Mouse (Mus musculus): ENCODE data around the gene Myo18a. TPM values are rescaled to one million over a fixed set of nuclear protein-coding genes. Genes with fewer than 3 reads are reported as not detected.

Gene Myo18a
- total RNA-seq, 1 experiment from 2014 or later: 133 TPM

DNA sequence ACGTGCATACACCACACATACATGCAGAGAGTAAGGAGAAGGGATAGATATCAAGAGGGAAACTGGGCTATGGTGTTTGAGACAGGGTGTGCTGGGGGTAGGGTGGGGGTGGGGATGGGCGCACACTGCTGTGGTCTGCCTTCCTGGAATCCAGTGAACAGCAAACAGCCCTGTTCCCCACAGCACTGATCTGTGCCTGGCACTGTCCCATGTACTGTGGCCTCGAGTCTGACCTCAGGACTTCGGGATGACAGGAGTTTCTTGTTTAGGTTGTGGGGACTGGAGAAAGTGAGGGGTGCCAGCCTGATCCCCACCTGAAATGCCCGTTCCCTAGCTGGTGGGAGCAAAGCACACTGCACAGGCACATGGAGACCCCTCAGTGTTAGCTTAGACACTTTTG is 24.7 kb downstream of the Myo18a start, which contains the start of gene Gm10277:
Gm10277 (minus strand) TSS at position 41 of the 400 bp plus-strand sequence.
- ATAC-seq (replicated peaks in 1 of 2; ENCODE audit: insufficient read depth in 1 of 2, low FRiP score in 2 of 2, low TSS enrichment in 1 of 2, low read depth in 1 of 2, poor library complexity in 2 of 2, severe bottlenecking in 2 of 2): no peak

DNA sequence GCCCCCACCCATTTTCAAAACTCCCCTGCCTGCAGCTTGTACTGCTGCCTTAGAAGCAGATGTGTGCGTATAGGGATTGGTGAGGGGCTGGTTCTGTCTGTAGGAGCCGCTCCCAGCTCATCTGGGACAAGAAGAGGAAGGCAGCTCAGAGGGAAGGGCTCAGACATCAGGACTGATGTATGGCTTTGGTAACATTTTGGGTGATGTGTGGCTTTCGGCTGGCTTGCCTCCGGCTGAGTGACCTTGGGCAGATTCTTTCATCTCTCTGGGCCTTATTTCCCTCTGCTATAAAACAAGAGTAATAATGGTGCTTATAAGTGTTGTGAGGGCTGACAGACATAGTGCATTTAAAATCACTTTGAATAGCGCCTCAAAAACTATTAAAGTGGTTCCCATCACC is 26.5 kb downstream of the Myo18a start:
- no peak for ATAC-seq (replicated peaks in 1 of 2; ENCODE audit: insufficient read depth in 1 of 2, low FRiP score in 2 of 2, low TSS enrichment in 1 of 2, low read depth in 1 of 2, poor library complexity in 2 of 2, severe bottlenecking in 2 of 2)

DNA sequence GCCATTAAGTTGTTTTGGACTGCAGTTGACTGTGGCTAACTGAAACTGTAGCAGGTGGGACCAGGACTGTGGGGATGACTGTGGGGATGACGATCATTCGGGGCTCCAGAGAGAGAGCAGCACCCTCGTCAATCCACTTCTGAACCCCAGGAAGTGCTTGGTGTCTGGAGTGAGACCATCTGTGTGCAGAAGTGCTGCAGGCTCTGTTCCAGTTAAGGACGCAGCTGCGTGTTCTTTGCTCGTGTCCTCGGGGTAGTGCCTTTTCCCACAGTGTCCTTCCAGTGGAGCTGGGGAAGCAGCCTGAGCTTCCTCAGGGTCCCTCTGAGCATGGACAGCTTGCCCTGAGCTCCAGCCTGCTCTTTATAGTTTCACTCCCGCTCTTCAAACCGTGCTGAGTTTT is 27.2 kb downstream of the Myo18a start:
- no peak for ATAC-seq (replicated peaks in 1 of 2; ENCODE audit: insufficient read depth in 1 of 2, low FRiP score in 2 of 2, low TSS enrichment in 1 of 2, low read depth in 1 of 2, poor library complexity in 2 of 2, severe bottlenecking in 2 of 2)

DNA sequence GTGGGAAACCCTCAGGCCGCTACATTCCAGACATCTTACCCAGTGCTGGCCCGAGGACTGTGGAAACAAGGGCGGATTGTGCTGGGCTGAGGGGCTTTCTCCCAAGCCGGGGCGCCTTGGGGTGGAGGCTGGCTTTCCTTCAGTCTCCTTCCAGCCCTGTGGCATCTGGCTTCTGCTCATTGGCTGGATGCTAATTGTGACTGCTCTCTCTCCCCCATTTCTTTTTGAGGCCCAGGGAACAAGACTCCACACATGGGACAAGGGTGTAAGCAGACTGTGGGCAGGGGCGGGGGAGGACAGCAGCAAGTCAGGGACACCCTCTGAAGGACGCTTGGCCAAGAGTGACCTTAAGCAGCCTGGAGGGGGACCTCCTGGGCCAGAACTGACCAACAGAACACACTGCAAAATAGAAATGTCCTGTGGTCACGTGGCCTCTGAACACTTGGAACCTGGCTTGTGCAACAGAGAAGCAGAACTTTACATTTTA is 28.2 kb downstream of the Myo18a start:
- ATAC-seq (replicated peaks in 1 of 2; ENCODE audit: insufficient read depth in 1 of 2, low FRiP score in 2 of 2, low TSS enrichment in 1 of 2, low read depth in 1 of 2, poor library complexity in 2 of 2, severe bottlenecking in 2 of 2): no peak

DNA sequence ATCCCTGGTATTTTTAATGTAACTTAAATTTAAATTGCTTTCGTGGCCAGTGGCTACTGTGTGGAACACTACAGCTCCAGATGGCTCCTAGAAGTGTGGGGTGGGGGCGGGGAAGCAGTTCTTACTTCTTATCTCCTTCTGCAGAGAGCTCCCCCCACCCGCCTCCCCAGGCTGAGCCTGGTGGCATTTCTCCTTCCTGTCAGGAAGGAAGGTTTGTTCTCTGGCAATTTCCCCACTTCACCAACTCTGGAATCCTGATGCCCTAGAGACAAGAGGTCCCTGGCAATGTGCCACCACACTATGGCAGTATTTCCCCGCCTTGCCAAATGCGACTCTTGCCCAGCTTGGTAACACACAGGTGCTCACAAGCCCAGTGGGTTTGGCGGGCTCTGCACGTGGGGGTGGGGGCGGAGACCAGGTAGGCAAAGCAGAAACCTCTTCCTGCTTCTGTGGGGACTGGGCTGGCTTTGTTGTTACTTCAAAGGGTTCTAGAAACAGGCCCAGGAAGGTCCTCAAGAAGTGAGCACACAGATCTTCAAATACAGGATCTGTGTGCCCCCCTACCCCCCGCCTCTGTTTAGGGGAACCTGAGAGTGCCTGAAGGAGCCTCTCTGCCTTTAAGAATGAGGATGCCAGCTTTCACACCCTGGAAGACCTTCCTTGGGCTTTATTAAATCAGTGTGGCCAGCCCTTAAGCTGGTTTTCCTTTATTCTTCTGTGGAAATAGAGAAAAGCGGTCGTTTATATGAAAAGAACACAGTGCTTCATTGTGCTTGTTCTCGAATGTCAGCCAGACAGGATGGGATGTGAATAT is 28.9 kb downstream of the Myo18a start:
- peak; percentile 12 to 30 for ATAC-seq (replicated peaks in 1 of 2; ENCODE audit: insufficient read depth in 1 of 2, low FRiP score in 2 of 2, low TSS enrichment in 1 of 2, low read depth in 1 of 2, poor library complexity in 2 of 2, severe bottlenecking in 2 of 2)

DNA sequence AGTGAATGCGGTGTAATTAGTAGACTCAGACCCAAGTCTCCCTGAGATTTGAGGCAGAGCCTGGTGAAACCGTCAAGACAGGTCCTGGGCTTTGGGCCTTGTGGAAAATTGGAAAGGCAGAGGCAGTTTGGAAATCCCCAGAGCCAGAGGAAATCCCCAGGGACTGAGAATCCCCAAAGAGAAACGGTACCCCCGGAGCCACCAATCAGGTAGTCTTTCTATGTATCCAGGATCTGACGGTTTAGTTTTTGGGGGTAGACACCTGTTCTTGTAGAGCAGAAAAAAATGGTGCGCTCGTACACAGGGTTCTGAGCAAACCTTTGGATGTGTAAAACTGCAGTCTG is 29.5 kb downstream of the Myo18a start:
- ATAC-seq (replicated peaks in 1 of 2; ENCODE audit: insufficient read depth in 1 of 2, low FRiP score in 2 of 2, low TSS enrichment in 1 of 2, low read depth in 1 of 2, poor library complexity in 2 of 2, severe bottlenecking in 2 of 2): no peak

DNA sequence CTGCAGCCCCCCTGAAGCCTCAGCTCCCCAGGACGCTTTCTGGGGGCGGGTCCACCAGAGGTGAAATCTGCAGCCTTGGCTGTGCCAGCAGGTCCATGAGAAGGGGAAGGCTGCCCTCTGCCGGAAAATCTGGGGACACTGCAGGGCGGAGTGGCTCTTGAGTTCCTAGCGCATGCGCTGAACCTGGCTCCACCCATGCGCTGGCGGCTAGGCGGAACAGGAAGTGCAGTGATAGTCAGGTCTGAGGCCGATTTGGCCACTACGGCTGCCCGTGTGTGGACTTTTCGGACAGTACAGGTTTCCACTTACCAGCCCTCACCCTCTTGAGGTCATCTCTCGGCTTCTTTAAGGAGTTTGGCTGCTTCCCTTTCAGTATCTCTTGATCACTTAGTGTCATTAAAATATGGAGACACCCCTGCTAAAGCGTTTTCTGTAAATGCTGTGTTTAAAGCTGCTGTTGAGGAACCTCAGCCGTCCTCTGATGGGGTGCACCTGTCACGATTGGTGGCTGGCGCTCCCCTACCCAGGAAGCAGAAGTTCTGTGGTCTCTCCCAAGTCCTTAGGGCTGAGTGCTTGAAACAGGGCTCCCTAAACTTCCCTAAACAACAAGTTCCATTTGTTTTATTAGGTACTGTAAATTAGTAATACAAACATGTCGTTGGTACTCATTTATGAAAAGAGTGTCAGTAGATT is 30.3 kb downstream of the Myo18a start:
- peak; percentile 85 to 90 for ATAC-seq (replicated peaks in 1 of 2; ENCODE audit: insufficient read depth in 1 of 2, low FRiP score in 2 of 2, low TSS enrichment in 1 of 2, low read depth in 1 of 2, poor library complexity in 2 of 2, severe bottlenecking in 2 of 2)

DNA sequence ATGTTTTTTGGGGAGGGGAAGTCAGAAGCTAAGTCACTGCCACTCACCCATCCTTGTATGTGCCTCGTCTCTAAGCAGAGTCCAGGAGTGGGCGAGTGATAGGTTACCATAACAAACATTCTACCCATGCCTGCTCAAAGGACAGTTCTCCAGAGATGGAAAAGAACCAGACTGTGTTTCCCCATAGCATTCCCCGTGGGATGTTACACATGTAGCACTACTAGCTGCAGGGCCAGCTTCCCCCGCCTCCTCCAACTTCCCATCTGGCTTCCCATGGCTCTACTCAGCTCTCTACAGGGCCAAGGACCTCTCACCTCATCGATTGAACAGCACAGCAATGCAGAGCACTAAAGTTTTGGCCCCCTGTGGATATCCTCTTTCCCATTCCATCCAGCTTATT is 32.2 kb downstream of the Myo18a start:
- no peak for ATAC-seq (replicated peaks in 1 of 2; ENCODE audit: insufficient read depth in 1 of 2, low FRiP score in 2 of 2, low TSS enrichment in 1 of 2, low read depth in 1 of 2, poor library complexity in 2 of 2, severe bottlenecking in 2 of 2)

DNA sequence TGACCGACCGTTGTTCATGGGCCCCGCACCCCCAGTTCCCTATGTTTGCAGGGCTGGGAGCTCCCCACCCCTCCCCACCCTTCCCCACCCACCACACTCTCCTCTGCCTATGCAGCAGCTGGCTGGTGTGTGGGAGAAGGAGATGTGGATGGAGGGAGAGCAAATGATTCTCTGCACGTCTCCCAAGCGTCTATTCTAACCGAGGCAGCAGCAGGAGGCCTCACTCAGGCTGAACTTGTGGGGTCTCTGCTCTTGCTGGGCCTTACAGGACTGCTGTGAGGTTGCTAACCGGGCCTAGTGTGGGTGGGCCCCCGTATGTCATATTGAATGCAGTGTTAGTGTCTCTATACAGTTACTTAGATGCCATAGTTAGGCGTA is 37.4 kb downstream of the Myo18a start:
- ATAC-seq (replicated peaks in 1 of 2; ENCODE audit: insufficient read depth in 1 of 2, low FRiP score in 2 of 2, low TSS enrichment in 1 of 2, low read depth in 1 of 2, poor library complexity in 2 of 2, severe bottlenecking in 2 of 2): no peak

DNA sequence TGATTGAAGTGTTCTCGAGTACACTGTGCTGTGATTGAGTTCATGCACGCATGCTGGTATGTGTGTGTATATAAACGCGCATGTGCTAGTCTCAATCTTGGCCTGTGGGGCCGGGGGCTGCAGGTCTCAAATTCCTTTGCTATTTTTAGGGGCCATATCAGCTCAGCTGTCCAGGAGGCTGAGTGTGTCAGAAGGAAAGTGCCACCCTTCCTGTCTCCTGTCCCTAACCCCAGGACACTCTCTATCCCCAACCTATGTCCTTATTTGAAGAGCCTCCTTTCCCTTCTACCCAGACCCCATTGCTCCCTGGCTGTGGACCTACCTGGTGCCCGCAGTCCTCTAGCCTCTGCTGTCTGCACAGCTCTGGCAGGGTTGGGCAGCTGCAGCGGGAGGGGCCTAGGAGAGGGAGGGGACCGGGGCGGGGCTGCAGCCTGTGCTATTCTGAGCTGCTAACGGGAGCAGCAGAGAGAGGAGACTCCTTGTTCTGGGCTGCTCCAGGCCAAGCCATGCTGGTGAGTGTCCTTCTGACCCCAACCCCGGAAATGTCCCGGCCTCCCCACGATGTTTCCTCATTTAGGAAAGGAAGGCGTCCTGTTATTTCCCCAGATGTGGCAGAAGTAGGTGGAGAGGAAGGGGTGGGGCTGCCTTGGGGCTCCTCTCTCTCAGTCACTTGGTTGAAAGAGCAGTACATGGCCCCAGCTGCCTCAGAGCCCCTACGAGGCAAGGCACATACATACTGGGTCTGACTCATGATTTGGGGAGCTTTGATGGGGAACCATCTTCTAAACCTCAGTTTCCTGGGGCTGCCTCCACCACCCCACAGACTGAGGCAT is 38.0 kb downstream of the Myo18a start:
- ATAC-seq (replicated peaks in 1 of 2; ENCODE audit: insufficient read depth in 1 of 2, low FRiP score in 2 of 2, low TSS enrichment in 1 of 2, low read depth in 1 of 2, poor library complexity in 2 of 2, severe bottlenecking in 2 of 2): peak; percentile 54 to 67

DNA sequence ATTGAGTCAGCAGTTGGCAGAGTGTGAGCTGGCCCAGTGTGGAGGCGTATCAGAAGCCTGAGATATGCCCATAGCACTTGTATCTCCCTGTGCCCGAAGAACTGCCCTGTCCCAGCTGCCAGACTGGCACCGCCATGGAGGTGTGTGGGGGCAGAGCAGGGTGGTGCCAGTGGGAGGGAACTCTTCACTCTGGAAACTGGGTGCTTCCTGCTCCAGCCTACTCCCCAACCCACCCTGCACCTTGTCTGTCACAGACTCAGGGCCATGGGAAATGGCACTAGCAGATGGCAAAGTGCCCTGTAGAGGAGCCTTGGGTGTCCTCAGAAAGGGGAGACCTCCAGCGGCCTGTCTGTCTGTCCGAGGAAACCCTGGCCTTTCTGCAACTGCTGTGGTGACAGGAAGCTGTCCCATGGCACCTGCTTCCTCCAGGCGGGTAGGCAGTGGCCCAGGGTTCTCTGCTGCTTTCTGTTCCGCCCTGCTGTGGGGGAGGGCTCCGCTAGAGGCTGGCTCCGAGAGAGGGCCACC is 39.4 kb downstream of the Myo18a start:
- peak; percentile 79 to 90 for ATAC-seq (replicated peaks in 1 of 2; ENCODE audit: insufficient read depth in 1 of 2, low FRiP score in 2 of 2, low TSS enrichment in 1 of 2, low read depth in 1 of 2, poor library complexity in 2 of 2, severe bottlenecking in 2 of 2)

DNA sequence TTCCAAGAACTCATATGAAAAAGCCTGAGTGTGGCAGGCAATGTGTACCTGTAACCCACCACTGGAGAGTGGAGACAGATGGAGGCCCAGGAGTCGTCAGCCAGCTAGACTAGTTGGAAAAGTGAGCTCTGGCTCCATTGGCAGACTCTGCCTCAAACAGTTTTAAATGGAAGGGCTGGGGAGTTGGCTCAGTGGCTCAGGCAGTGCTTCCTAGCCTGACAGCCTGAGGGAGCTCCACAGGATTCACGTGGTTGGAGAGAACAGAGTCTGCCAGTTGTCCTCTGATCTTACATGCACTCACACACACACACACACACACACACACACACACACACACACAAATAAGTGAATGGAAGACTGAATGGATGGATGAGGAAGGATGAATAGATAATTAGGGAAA is 43.2 kb downstream of the Myo18a start:
- no peak for ATAC-seq (replicated peaks in 1 of 2; ENCODE audit: insufficient read depth in 1 of 2, low FRiP score in 2 of 2, low TSS enrichment in 1 of 2, low read depth in 1 of 2, poor library complexity in 2 of 2, severe bottlenecking in 2 of 2)

DNA sequence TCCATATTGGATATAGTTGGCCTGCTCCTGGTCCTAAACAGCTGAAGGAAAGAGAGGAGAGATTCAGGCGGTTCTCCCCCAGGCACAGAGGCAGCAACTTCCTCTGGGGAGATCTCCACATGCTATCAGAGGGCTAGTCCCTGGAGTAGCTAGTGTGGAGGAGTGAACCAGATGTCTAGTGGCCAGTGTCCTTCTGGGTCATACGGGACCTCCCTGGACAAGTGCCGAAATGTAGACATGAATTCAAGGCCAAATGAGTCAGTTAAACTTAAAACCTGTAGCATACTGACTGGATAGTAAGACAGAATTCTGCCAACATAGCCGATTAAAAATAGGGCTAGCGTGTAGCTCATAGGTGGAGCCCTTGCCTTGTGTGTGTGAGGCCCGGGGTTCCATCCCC is 43.8 kb downstream of the Myo18a start:
- ATAC-seq (replicated peaks in 1 of 2; ENCODE audit: insufficient read depth in 1 of 2, low FRiP score in 2 of 2, low TSS enrichment in 1 of 2, low read depth in 1 of 2, poor library complexity in 2 of 2, severe bottlenecking in 2 of 2): no peak

DNA sequence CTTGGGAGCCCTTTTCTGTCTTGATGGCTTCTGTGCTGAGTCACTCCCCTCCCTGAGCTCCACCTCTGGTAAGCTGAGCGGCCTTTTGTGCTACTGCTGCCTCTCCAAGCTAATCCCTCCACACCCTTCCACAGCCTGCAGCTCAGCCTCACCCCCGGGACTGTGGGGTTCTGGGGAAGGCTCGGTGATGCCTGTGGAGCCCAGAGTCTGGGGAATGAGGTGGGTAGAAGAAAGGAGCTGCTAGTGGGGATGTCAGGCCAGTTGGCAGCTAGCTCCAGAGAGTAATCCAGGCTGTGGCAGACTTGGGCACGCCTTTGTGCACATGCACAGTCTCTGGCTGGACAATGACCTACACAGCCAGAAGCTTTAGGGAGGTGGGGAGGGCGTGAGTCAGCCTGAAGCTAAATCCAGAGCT is 45.0 kb downstream of the Myo18a start:
- no peak for ATAC-seq (replicated peaks in 1 of 2; ENCODE audit: insufficient read depth in 1 of 2, low FRiP score in 2 of 2, low TSS enrichment in 1 of 2, low read depth in 1 of 2, poor library complexity in 2 of 2, severe bottlenecking in 2 of 2)

DNA sequence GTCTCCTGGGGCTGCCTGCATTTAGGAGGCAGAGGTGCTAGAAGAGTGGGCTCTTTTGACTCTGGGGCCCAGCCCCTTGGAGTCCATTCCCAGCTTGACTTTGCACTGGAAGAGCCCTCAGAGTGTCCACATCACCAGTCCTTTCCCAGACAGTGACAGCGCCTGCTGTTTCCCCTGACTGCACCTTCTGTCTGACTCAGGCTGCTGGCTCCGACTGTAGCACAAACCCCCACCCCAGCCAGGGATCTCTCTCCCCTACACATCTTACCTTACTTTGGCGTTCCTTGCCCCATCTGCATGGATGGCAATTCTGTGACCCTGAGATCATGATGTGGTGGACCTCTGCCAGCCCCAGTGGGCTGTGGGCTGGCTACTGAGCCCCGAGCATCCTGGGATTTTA is 46.2 kb downstream of the Myo18a start:
- ATAC-seq (replicated peaks in 1 of 2; ENCODE audit: insufficient read depth in 1 of 2, low FRiP score in 2 of 2, low TSS enrichment in 1 of 2, low read depth in 1 of 2, poor library complexity in 2 of 2, severe bottlenecking in 2 of 2): no peak

DNA sequence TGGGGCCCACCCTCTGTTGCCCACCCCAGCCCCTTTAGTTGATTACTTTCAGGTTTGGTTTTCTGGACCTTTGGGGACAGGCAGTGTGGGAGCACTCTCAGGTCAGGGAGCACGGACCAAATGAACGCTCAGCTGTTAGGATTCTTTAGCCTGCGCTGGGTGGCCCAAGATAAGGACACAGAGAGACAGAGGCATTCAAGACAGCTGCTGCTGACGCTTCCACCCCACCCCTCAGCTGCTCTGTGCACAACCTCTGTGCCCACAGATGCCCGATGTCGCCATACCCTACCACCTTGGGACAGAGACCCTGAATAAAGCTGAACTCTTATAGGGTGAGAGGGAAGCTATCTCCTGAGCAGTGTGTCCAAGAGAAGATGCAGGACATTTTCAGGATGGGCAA is 47.0 kb downstream of the Myo18a start:
- ATAC-seq (replicated peaks in 1 of 2; ENCODE audit: insufficient read depth in 1 of 2, low FRiP score in 2 of 2, low TSS enrichment in 1 of 2, low read depth in 1 of 2, poor library complexity in 2 of 2, severe bottlenecking in 2 of 2): no peak

DNA sequence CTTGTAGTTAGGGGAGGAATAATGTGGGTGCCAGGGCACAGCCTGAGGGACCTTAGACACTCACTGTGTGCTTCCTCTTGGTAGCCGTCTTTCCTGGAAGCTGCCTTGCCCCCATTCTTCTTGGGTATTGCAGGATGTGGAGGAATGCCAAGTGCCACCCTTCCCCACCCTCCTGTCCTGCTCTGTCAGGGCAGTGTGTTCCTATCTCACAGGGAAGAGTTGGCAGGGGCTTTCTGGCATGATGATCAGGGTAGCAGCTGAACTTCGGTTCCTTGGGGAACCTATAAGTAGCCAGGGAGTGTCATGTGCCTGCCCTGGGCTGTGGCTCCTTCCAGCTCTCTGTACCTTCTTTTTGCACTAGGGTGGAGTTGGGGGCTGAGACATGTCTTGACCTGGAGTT is 50.9 kb downstream of the Myo18a start:
- ATAC-seq (replicated peaks in 1 of 2; ENCODE audit: insufficient read depth in 1 of 2, low FRiP score in 2 of 2, low TSS enrichment in 1 of 2, low read depth in 1 of 2, poor library complexity in 2 of 2, severe bottlenecking in 2 of 2): no peak

DNA sequence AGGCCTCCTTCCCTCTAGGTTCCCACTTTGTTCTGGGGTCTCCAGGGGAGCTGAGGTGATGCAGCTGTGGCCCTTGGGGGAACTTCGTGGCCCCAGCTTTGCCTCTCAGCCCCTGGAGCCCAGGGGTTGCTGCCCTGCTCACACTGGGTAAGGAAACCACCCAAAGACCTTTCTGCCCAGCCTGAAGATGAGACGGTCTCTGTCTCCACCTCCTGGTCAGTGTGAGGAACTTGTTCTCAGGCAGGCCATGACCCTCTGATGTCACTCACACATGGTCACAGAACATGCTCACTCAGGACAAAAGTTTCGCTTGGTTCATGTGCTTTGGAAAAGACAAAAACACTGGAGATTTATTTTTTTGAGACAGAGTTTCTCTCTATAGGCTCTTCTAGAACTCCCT is 53.0 kb downstream of the Myo18a start:
- ATAC-seq (replicated peaks in 1 of 2; ENCODE audit: insufficient read depth in 1 of 2, low FRiP score in 2 of 2, low TSS enrichment in 1 of 2, low read depth in 1 of 2, poor library complexity in 2 of 2, severe bottlenecking in 2 of 2): peak; percentile 86 to 88

All from hematopoietic stem cell, adult 5-6 weeks (primary cell).